ENCODE assay signal across 10 mouse cellular contexts in the genomic region with DNA sequence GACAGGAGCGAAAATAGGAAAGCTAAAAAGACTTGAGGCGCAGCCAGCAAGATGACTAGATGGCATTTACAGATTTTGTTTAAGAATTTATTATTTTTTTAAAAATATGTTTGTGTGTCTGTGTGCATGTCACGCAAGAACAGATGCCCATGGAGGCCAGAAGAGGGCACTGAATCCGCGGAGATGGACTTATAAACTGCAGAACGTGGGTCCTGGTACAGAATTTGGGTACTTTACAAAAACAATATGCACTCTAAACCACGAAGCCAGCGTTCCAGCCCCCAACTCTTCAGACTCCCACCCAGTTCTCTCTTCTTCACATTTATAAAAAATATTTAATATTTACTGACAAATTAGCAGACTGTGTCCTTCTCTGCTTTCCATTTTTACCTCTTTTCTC. TPM values are rescaled to one million over a fixed set of nuclear protein-coding genes. Genes with fewer than 3 reads are reported as not detected.
DNase-seq lines count a peak whose midpoint lies in the region; ATAC-seq and TF ChIP-seq lines count a peak whose summit lies in the region.
"Had no signal": no experiment of that assay in that cellular context is flagged by ENCODE, and none has a peak within 500 bp of the region (broad histone marks: within the 10 kb centered on the region; RNA-seq: fewer than 3 reads in every experiment).

No protein-coding gene starts in this region.

- TF ChIP-seq CTCF in forebrain, postnatal 0 days (IDR thresholded peaks at IDR 0.05; ENCODE audit: low read depth) = no peak
- no peak for TF ChIP-seq CTCF in liver, postnatal 0 days (IDR thresholded peaks at IDR 0.05; ENCODE audit: low read depth)
- TF ChIP-seq CTCF in brain, embryonic 14.5 days (IDR thresholded peaks at IDR 0.05; ENCODE audit: borderline replicate concordance, extremely low read depth, insufficient read depth, insufficient read length) = peak; percentile 7; the same call in 1 of the 2 replicates

- H3K36me3 ChIP-seq in forebrain, embryonic 13.5 days (ENCODE audit: poor library complexity, severe bottlenecking) = peaks cover 12% of the 10 kb centered on the region
- 0 out of 2 replicates have a peak, but pooled peaks cover 1% of the 10 kb centered on the region for H3K36me3 ChIP-seq in forebrain, postnatal 0 days (ENCODE audit: insufficient read depth)
- H3K36me3 ChIP-seq in liver, embryonic 11.5 days (ENCODE audit: control insufficient read depth, insufficient read depth, low read length) = peaks cover 5% of the 10 kb centered on the region
- peaks cover 15% of the 10 kb centered on the region for H3K36me3 ChIP-seq in liver, postnatal 0 days (replicated peaks; ENCODE audit: insufficient read depth, low read length)
- peaks cover 20% of the 10 kb centered on the region for H3K36me3 ChIP-seq in limb, embryonic 14.5 days (ENCODE audit: control insufficient read depth, insufficient read depth, low read length)

- no peak for TF ChIP-seq EP300 in liver, postnatal 0 days (IDR thresholded peaks at IDR 0.05; ENCODE audit: low read depth)

- no peak for ATAC-seq in forebrain, embryonic 13.5 days
- no peak for ATAC-seq in forebrain, postnatal 0 days
- no peak for ATAC-seq in liver, embryonic 11.5 days (replicated peaks; ENCODE audit: low FRiP score)
- no peak for ATAC-seq in liver, postnatal 0 days
- no peak for ATAC-seq in limb, embryonic 14.5 days (ENCODE audit: low FRiP score, low read depth)
- ATAC-seq in megakaryocyte-erythroid progenitor cell, adult 5-6 weeks (replicated peaks; ENCODE audit: low FRiP score, low TSS enrichment, poor library complexity, severe bottlenecking) = no peak

- 76% methylated on average over 8 of the region's 8 CpGs for WGBS in forebrain, embryonic 13.5 days
- 77% methylated on average over 8 of the region's 8 CpGs for WGBS in forebrain, postnatal 0 days
- WGBS in liver, embryonic 11.5 days = 71% methylated on average over 8 of the region's 8 CpGs
- 82% methylated on average over 8 of the region's 8 CpGs for WGBS in liver, postnatal 0 days (ENCODE audit: insufficient replicate concordance)
- 76% methylated on average over 8 of the region's 8 CpGs for WGBS in limb, embryonic 14.5 days

- H3K9ac ChIP-seq in forebrain, embryonic 13.5 days = no peak overlapping the region
- H3K9ac ChIP-seq in forebrain, postnatal 0 days = no peak overlapping the region
- H3K9ac ChIP-seq in liver, embryonic 11.5 days (ENCODE audit: low read depth, low read length) = no peak overlapping the region
- no peak overlapping the region for H3K9ac ChIP-seq in liver, postnatal 0 days (replicated peaks)
- H3K9ac ChIP-seq in limb, embryonic 14.5 days (ENCODE audit: low read depth, low read length, severe bottlenecking) = no peak overlapping the region; the same call in 1 of the 2 replicates

- H3K4me2 ChIP-seq in forebrain, embryonic 13.5 days = no peak overlapping the region
- no peak overlapping the region for H3K4me2 ChIP-seq in forebrain, postnatal 0 days (ENCODE audit: low read depth)
- H3K4me2 ChIP-seq in liver, embryonic 11.5 days = peak overlapping the region; percentile 87
- no peak overlapping the region for H3K4me2 ChIP-seq in liver, postnatal 0 days (ENCODE audit: low read depth, low read length)
- H3K4me2 ChIP-seq in limb, embryonic 14.5 days (replicated peaks; ENCODE audit: low read depth, low read length, severe bottlenecking) = peak overlapping the region; percentile 63

- H3K27me3 ChIP-seq in forebrain, embryonic 13.5 days = no peaks in the 10 kb centered on the region
- H3K27me3 ChIP-seq in forebrain, postnatal 0 days (ENCODE audit: insufficient read depth, low read length) = no peaks in the 10 kb centered on the region
- H3K27me3 ChIP-seq in liver, embryonic 11.5 days (replicated peaks; ENCODE audit: control insufficient read depth, insufficient read depth, low read length) = no peaks in the 10 kb centered on the region
- no peaks in the 10 kb centered on the region for H3K27me3 ChIP-seq in liver, postnatal 0 days (ENCODE audit: insufficient read depth, low read length)
- no peaks in the 10 kb centered on the region for H3K27me3 ChIP-seq in limb, embryonic 14.5 days (ENCODE audit: control insufficient read depth, insufficient read depth, low read length)

- no peak overlapping the region for H3K27ac ChIP-seq in forebrain, embryonic 13.5 days
- no peak overlapping the region for H3K27ac ChIP-seq in forebrain, postnatal 0 days (ENCODE audit: low read depth, low read length)
- H3K27ac ChIP-seq in liver, embryonic 11.5 days (ENCODE audit: low read depth, low read length) = no peak overlapping the region
- H3K27ac ChIP-seq in liver, postnatal 0 days (ENCODE audit: low read depth) = no peak overlapping the region
- no peak overlapping the region for H3K27ac ChIP-seq in limb, embryonic 14.5 days (replicated peaks; ENCODE audit: low read depth, low read length)

- H3K4me1 ChIP-seq in forebrain, embryonic 13.5 days = peaks cover 27% of the 10 kb centered on the region
- peaks cover 20% of the 10 kb centered on the region for H3K4me1 ChIP-seq in forebrain, postnatal 0 days (ENCODE audit: insufficient read depth)
- peaks cover 16% of the 10 kb centered on the region for H3K4me1 ChIP-seq in liver, embryonic 11.5 days (replicated peaks; ENCODE audit: control insufficient read depth, insufficient read depth, low read length)
- H3K4me1 ChIP-seq in liver, postnatal 0 days (ENCODE audit: insufficient read depth) = peaks cover 18% of the 10 kb centered on the region
- peaks cover 17% of the 10 kb centered on the region for H3K4me1 ChIP-seq in limb, embryonic 14.5 days (ENCODE audit: control insufficient read depth, insufficient read depth, low read length)

- no peak for DNase-seq in forebrain, postnatal 0 days
- DNase-seq in liver, embryonic 11.5 days (ENCODE audit: low spot score) = no peak
- no peak for DNase-seq in liver, postnatal 0 days
- peak; percentile 21 for DNase-seq in brain, embryonic 14.5 days (ENCODE audit: low read depth)
- no peak for DNase-seq in limb, embryonic 14.5 days (ENCODE audit: low spot score)
- no peak for DNase-seq in ovary, postnatal 10 days (ENCODE audit: low spot score)
- DNase-seq: right cerebral cortex, postnatal 14 days; thymus, postnatal 25 days had no signal

- TF ChIP-seq POLR2A in brain, embryonic 14.5 days (IDR thresholded peaks at IDR 0.05; ENCODE audit: borderline replicate concordance, extremely low read depth, insufficient read depth, insufficient read length, poor library complexity, severe bottlenecking) = no peak
- TF ChIP-seq POLR2A in limb, embryonic 14.5 days (IDR thresholded peaks at IDR 0.05; ENCODE audit: borderline replicate concordance, extremely low read depth, insufficient read depth, insufficient read length) = no peak

- H3K9me3 ChIP-seq in forebrain, embryonic 13.5 days (replicated peaks) = no peaks in the 10 kb centered on the region
- no peaks in the 10 kb centered on the region for H3K9me3 ChIP-seq in forebrain, postnatal 0 days (ENCODE audit: low read length)
- H3K9me3 ChIP-seq in liver, embryonic 11.5 days (ENCODE audit: control insufficient read depth, low read length) = no peaks in the 10 kb centered on the region
- no peaks in the 10 kb centered on the region for H3K9me3 ChIP-seq in liver, postnatal 0 days (ENCODE audit: low read length)
- H3K9me3 ChIP-seq in limb, embryonic 14.5 days (ENCODE audit: control insufficient read depth, low read length) = no peaks in the 10 kb centered on the region

- H3K4me3 ChIP-seq in forebrain, embryonic 13.5 days = peak overlapping the region; percentile 95; the same call in 1 of the 2 replicates
- H3K4me3 ChIP-seq in forebrain, postnatal 0 days (ENCODE audit: low read depth, low read length) = no peak overlapping the region
- 0 out of 2 replicates have a peak overlapping the region, but pooled peaks have one; percentile 88 for H3K4me3 ChIP-seq in liver, embryonic 11.5 days (ENCODE audit: low read depth, low read length)
- H3K4me3 ChIP-seq in liver, postnatal 0 days (ENCODE audit: low read depth, low read length) = no peak overlapping the region
- peak overlapping the region; percentile 82; the same call in 1 of the 2 replicates for H3K4me3 ChIP-seq in limb, embryonic 14.5 days (replicated peaks; ENCODE audit: low read length)

RNA-seq across cellular contexts. Expression of gene Zfp871, which starts 1.2 kb away (rescaled TPM):
- 42.7 and 53.4 TPM in 2 replicates for polyA plus RNA-seq in forebrain, embryonic 13.5 days (2015; fragmentation: Nextera tagmentation; extraction: Ambion mirVana)
- 31.6 and 40.2 TPM in 2 replicates for total RNA-seq in forebrain, postnatal 0 days (2014; rRNA removed)
- 26.0 and 51.2 TPM in 2 replicates for polyA plus RNA-seq in forebrain, postnatal 0 days (2015; fragmentation: Nextera tagmentation; extraction: Ambion mirVana)
- 24.7 and 25.3 TPM in 2 replicates for polyA plus RNA-seq in liver, embryonic 11.5 days (2014; fragmentation: Nextera tagmentation; extraction: Ambion mirVana)
- 8.2 and 11.0 TPM in 2 replicates for polyA plus RNA-seq in liver, postnatal 0 days (2015; fragmentation: Nextera tagmentation; extraction: Ambion mirVana)
- 31.3 and 34.6 TPM in 2 replicates for polyA plus RNA-seq in brain, embryonic 14.5 days (2012; rRNA removed)
- 24.9 and 33.2 TPM in 2 replicates for polyA plus RNA-seq in limb, embryonic 14.5 days (2012; rRNA removed)
- 46.7 and 50.4 TPM in 2 replicates for polyA plus RNA-seq in limb, embryonic 14.5 days (2014; fragmentation: Nextera tagmentation; extraction: Ambion mirVana)
- 33.5 and 53.2 TPM in 2 replicates for total RNA-seq in megakaryocyte-erythroid progenitor cell, adult 5-6 weeks (2014; fragmentation: Nextera tagmentation)
- 18.9 and 29.5 TPM in 2 replicates for total RNA-seq in megakaryocyte-erythroid progenitor cell, adult 5-6 weeks (2017)

RNA-seq across cellular contexts. Expression of gene Zfp811, which starts 20.5 kb away (rescaled TPM):
- polyA plus RNA-seq in forebrain, embryonic 13.5 days (2015; fragmentation: Nextera tagmentation; extraction: Ambion mirVana) = 38.7 and 42.4 TPM in 2 replicates
- 21.9 and 25.0 TPM in 2 replicates for total RNA-seq in forebrain, postnatal 0 days (2014; rRNA removed)
- polyA plus RNA-seq in forebrain, postnatal 0 days (2015; fragmentation: Nextera tagmentation; extraction: Ambion mirVana) = 7.6 and 19.7 TPM in 2 replicates
- polyA plus RNA-seq in liver, embryonic 11.5 days (2014; fragmentation: Nextera tagmentation; extraction: Ambion mirVana) = 1.3 and 1.6 TPM in 2 replicates
- polyA plus RNA-seq in liver, postnatal 0 days (2015; fragmentation: Nextera tagmentation; extraction: Ambion mirVana) = 0.02 TPM in 1 of 2 replicates, not detected in the other
- polyA plus RNA-seq in brain, embryonic 14.5 days (2012; rRNA removed) = 21.9 and 40.7 TPM in 2 replicates
- polyA plus RNA-seq in limb, embryonic 14.5 days (2012; rRNA removed) = 2.8 and 3.7 TPM in 2 replicates
- polyA plus RNA-seq in limb, embryonic 14.5 days (2014; fragmentation: Nextera tagmentation; extraction: Ambion mirVana) = 2.7 and 2.8 TPM in 2 replicates
- total RNA-seq in megakaryocyte-erythroid progenitor cell, adult 5-6 weeks (2014; fragmentation: Nextera tagmentation) = not detected in 2 replicates
- total RNA-seq in megakaryocyte-erythroid progenitor cell, adult 5-6 weeks (2017) = 0.11 TPM in 1 of 2 replicates, not detected in the other

RNA-seq across cellular contexts. Expression of gene Zfp799, which starts 40.8 kb away (rescaled TPM):
- 19.0 and 19.2 TPM in 2 replicates for polyA plus RNA-seq in forebrain, embryonic 13.5 days (2015; fragmentation: Nextera tagmentation; extraction: Ambion mirVana)
- 21.9 and 26.3 TPM in 2 replicates for total RNA-seq in forebrain, postnatal 0 days (2014; rRNA removed)
- polyA plus RNA-seq in forebrain, postnatal 0 days (2015; fragmentation: Nextera tagmentation; extraction: Ambion mirVana) = 10.2 and 14.3 TPM in 2 replicates
- 6.0 and 6.7 TPM in 2 replicates for polyA plus RNA-seq in liver, embryonic 11.5 days (2014; fragmentation: Nextera tagmentation; extraction: Ambion mirVana)
- 1.6 and 2.0 TPM in 2 replicates for polyA plus RNA-seq in liver, postnatal 0 days (2015; fragmentation: Nextera tagmentation; extraction: Ambion mirVana)
- polyA plus RNA-seq in brain, embryonic 14.5 days (2012; rRNA removed) = 18.4 and 19.9 TPM in 2 replicates
- polyA plus RNA-seq in limb, embryonic 14.5 days (2012; rRNA removed) = 13.3 and 13.4 TPM in 2 replicates
- polyA plus RNA-seq in limb, embryonic 14.5 days (2014; fragmentation: Nextera tagmentation; extraction: Ambion mirVana) = 15.1 and 20.2 TPM in 2 replicates
- 3.6 and 4.4 TPM in 2 replicates for total RNA-seq in megakaryocyte-erythroid progenitor cell, adult 5-6 weeks (2014; fragmentation: Nextera tagmentation)
- total RNA-seq in megakaryocyte-erythroid progenitor cell, adult 5-6 weeks (2017) = 1.5 and 6.1 TPM in 2 replicates

Comparison
In these comparisons a context has a peak if more than half of its experiments do, and no peak if none do; other contexts are left out.
1. H3K4me2 ChIP-seq: peak in liver, embryonic 11.5 days (single experiment) and limb, embryonic 14.5 days (single experiment); none in forebrain, embryonic 13.5 days (single experiment), forebrain, postnatal 0 days (single experiment) and liver, postnatal 0 days (single experiment).
2. H3K4me3 ChIP-seq: peak in forebrain, embryonic 13.5 days (single experiment), liver, embryonic 11.5 days (single experiment) and limb, embryonic 14.5 days (single experiment); none in forebrain, postnatal 0 days (single experiment) and liver, postnatal 0 days (single experiment).